In genomic region chr13:11879037-11879436, GRCm38 (mm10) we compare ENCODE assay signal across 32 mouse cellular contexts.
"Had no signal": no experiment of that assay in that cellular context is flagged by ENCODE, and none has a peak within 500 bp of the region (broad histone marks: within the 10 kb centered on the region; RNA-seq: fewer than 3 reads in every experiment).

No protein-coding gene starts in this region.

- ATAC-seq: liver, embryonic 12.5 days; liver, postnatal 0 days; lung, postnatal 0 days; midbrain, embryonic 13.5 days; midbrain, embryonic 15.5 days; midbrain, embryonic 16.5 days had no signal

- H3K4me3 ChIP-seq: limb, embryonic 10.5 days; limb, embryonic 12.5 days; limb, embryonic 13.5 days; limb, embryonic 15.5 days; liver, embryonic 12.5 days; liver, embryonic 13.5 days; liver, embryonic 15.5 days; lung, embryonic 15.5 days; megakaryocyte, embryonic 14.5 days; midbrain, embryonic 10.5 days; midbrain, embryonic 12.5 days; midbrain, embryonic 13.5 days; midbrain, embryonic 15.5 days; myocyte; neural tube, embryonic 12.5 days had no signal

- H3K4me1 ChIP-seq: limb, embryonic 10.5 days; limb, embryonic 12.5 days; limb, embryonic 13.5 days; limb, embryonic 15.5 days; liver, embryonic 12.5 days; liver, embryonic 13.5 days; liver, embryonic 15.5 days; lung, embryonic 15.5 days; megakaryocyte, embryonic 14.5 days; midbrain, embryonic 15.5 days; neural tube, embryonic 12.5 days had no signal

- H3K27me3 ChIP-seq: limb, embryonic 12.5 days; limb, embryonic 13.5 days; limb, embryonic 15.5 days; liver, embryonic 12.5 days; liver, embryonic 13.5 days; liver, embryonic 15.5 days; lung, embryonic 15.5 days; megakaryocyte, embryonic 14.5 days; midbrain, embryonic 12.5 days; midbrain, embryonic 13.5 days; midbrain, embryonic 15.5 days; neural tube, embryonic 12.5 days had no signal

- H3K36me3 ChIP-seq: limb, embryonic 10.5 days; limb, embryonic 12.5 days; limb, embryonic 13.5 days; limb, embryonic 15.5 days; liver, embryonic 12.5 days; liver, embryonic 13.5 days; liver, embryonic 15.5 days; lung, embryonic 15.5 days; midbrain, embryonic 10.5 days; midbrain, embryonic 12.5 days; midbrain, embryonic 13.5 days; midbrain, embryonic 15.5 days; neural tube, embryonic 12.5 days had no signal

- H3K27ac ChIP-seq: limb, embryonic 10.5 days; limb, embryonic 12.5 days; limb, embryonic 13.5 days; limb, embryonic 15.5 days; liver, embryonic 12.5 days; liver, embryonic 13.5 days; liver, embryonic 14.5 days; liver, embryonic 15.5 days; lung, embryonic 15.5 days; macrophage; midbrain, embryonic 10.5 days; midbrain, embryonic 12.5 days; midbrain, embryonic 13.5 days; midbrain, embryonic 15.5 days; neural tube, embryonic 12.5 days had no signal

- H3K9ac ChIP-seq: limb, embryonic 12.5 days; limb, embryonic 13.5 days; limb, embryonic 15.5 days; liver, embryonic 12.5 days; liver, embryonic 13.5 days; liver, embryonic 14.5 days; liver, embryonic 15.5 days; liver, postnatal 0 days; lung, embryonic 14.5 days; lung, embryonic 15.5 days; midbrain, embryonic 12.5 days; midbrain, embryonic 13.5 days; midbrain, embryonic 15.5 days; neural tube, embryonic 12.5 days had no signal

- H3K4me2 ChIP-seq: limb, embryonic 12.5 days; limb, embryonic 13.5 days; limb, embryonic 15.5 days; liver, embryonic 11.5 days; liver, embryonic 12.5 days; liver, embryonic 13.5 days; liver, embryonic 15.5 days; lung, embryonic 14.5 days; lung, embryonic 15.5 days; midbrain, embryonic 11.5 days; midbrain, embryonic 12.5 days; midbrain, embryonic 13.5 days; midbrain, embryonic 15.5 days; neural tube, embryonic 12.5 days had no signal

- DNase-seq: left cerebral cortex, postnatal 4 days; liver; liver, embryonic 13.5 days; liver, postnatal 0 days; lung, adult 18-20 months; lung, adult 2 months; lung, embryonic 14.5 days; lung, postnatal 10 days; lung, postnatal 14 days; lung, postnatal 36 days; lung, postnatal 4 days; midbrain, embryonic 14.5 days had no signal

- H3K9me3 ChIP-seq: limb, embryonic 10.5 days; limb, embryonic 12.5 days; limb, embryonic 13.5 days; limb, embryonic 15.5 days; liver, embryonic 12.5 days; liver, embryonic 13.5 days; liver, embryonic 15.5 days; lung, embryonic 15.5 days; megakaryocyte, embryonic 14.5 days; midbrain, embryonic 10.5 days; midbrain, embryonic 12.5 days; midbrain, embryonic 13.5 days; midbrain, embryonic 15.5 days; neural tube, embryonic 12.5 days had no signal
